Mouse (Mus musculus) CD4-positive, CD25-positive, alpha-beta regulatory T cell (primary cell): Measurements from ENCODE around the gene Kcna4. TPM values are rescaled to one million over a fixed set of nuclear protein-coding genes. Genes with fewer than 3 reads are reported as not detected.

Experiments
- polyA plus RNA-seq: library from polyadenylated mRNA; unstranded; fragments of 100-300 nt; shearing (Covaris generic); gene quantifications from one replicate; pipeline ENCODE4 v1.2.1, GENCODE M21; 2017

Gene Kcna4
- not detected for polyA plus RNA-seq

GRCm38 (mm10) chr2:107289990-107290696, at the start of gene Kcna4:
Kcna4 (plus strand) TSS chr2:107290639.

Other genes with a start within 250 kb of the Kcna4 start
- gene Fshb, start 231.0 kb upstream of the Kcna4 start, polyA plus RNA-seq: not detected